Mouse (Mus musculus): ENCODE results near the gene Plekha3. TPM values are rescaled to one million over a fixed set of nuclear protein-coding genes. Genes with fewer than 3 reads are reported as not detected.

The Plekha3 gene
- polyA plus RNA-seq, 1 experiment from 2014 or later: 6.8 TPM

GRCm38 (mm10) chr2:76653070-76653469, 22.0 kb upstream of the Plekha3 start:
- 91% methylated on average over 4 of the region's 4 CpGs for WGBS

GRCm38 (mm10) chr2:76654646-76655045, 20.4 kb upstream of the Plekha3 start:
- ATAC-seq (ENCODE audit: insufficient number of reproducible peaks, insufficient read depth, low FRiP score, low read depth): 0 out of 2 replicates have a peak, but pooled peaks have one; percentile 42
- no peak overlapping the region for H3K27ac ChIP-seq (ENCODE audit: low read length)
- 63% methylated on average over 5 of the region's 5 CpGs for WGBS

More at GRCm38 (mm10) chr2:76653070-76653469, 22.0 kb upstream of the Plekha3 start:
- H3K4me3 ChIP-seq (ENCODE audit: low read depth, low read length): no peak overlapping the region
- H3K9me3 ChIP-seq (ENCODE audit: control insufficient read depth, low read depth, low read length): no peaks in the 10 kb centered on the region
- H3K4me2 ChIP-seq (replicated peaks; ENCODE audit: low read depth, low read length): no peak overlapping the region
- no peaks in the 10 kb centered on the region for H3K36me3 ChIP-seq (ENCODE audit: control insufficient read depth, insufficient read depth, low read length)
- ATAC-seq (ENCODE audit: insufficient number of reproducible peaks, insufficient read depth, low FRiP score, low read depth): no peak
- H3K9ac ChIP-seq (replicated peaks; ENCODE audit: low read depth, low read length): no peak overlapping the region
- H3K4me1 ChIP-seq (ENCODE audit: control insufficient read depth, insufficient read depth, low read length): 0 out of 2 replicates have a peak, but pooled peaks cover 2% of the 10 kb centered on the region
- H3K27ac ChIP-seq (ENCODE audit: low read length): no peak overlapping the region
- no peaks in the 10 kb centered on the region for H3K27me3 ChIP-seq (ENCODE audit: control insufficient read depth, insufficient read depth, low read length)

DNA sequence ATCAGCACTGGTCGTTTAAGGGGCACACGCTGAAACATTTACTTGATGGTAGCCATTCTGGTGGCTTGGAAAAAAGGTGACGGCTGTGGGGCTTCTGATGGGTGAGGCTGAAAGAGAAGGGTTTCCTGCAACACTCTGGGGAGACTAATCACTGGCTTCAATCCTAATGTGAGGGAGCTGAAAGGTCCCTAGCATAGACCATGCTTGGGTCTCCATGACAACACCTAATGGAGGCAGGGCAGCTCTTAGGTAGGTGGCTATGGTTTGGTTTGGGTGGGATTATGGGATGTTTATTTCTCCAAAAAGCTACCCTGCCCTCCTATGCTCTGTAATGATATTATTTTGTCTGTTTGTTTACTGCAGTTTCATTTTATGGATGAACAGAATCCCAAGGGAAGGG, 19.6 kb upstream of the Plekha3 start:
- Histone ChIP-seq H3K4me3 (ENCODE audit: low read depth, low read length) (no peak overlapping the region), H3K27ac (ENCODE audit: low read length) (no peak overlapping the region), H3K36me3 (ENCODE audit: control insufficient read depth, insufficient read depth, low read length) (no peaks in the 10 kb centered on the region), H3K4me1 (ENCODE audit: control insufficient read depth, insufficient read depth, low read length) (no peaks in the 10 kb centered on the region), H3K4me2 (replicated peaks; ENCODE audit: low read depth, low read length) (no peak overlapping the region), H3K9me3 (ENCODE audit: control insufficient read depth, low read depth, low read length) (no peaks in the 10 kb centered on the region), H3K9ac (replicated peaks; ENCODE audit: low read depth, low read length) (no peak overlapping the region), H3K27me3 (ENCODE audit: control insufficient read depth, insufficient read depth, low read length) (no peaks in the 10 kb centered on the region)
- WGBS: 74% methylated on average over 3 of the region's 3 CpGs
- ATAC-seq (ENCODE audit: insufficient number of reproducible peaks, insufficient read depth, low FRiP score, low read depth): no peak

More at GRCm38 (mm10) chr2:76654646-76655045, 20.4 kb upstream of the Plekha3 start:
- Histone ChIP-seq H3K4me1 (ENCODE audit: control insufficient read depth, insufficient read depth, low read length) (no peaks in the 10 kb centered on the region), H3K4me2 (replicated peaks; ENCODE audit: low read depth, low read length) (no peak overlapping the region), H3K4me3 (ENCODE audit: low read depth, low read length) (no peak overlapping the region), H3K9me3 (ENCODE audit: control insufficient read depth, low read depth, low read length) (no peaks in the 10 kb centered on the region), H3K9ac (replicated peaks; ENCODE audit: low read depth, low read length) (no peak overlapping the region), H3K36me3 (ENCODE audit: control insufficient read depth, insufficient read depth, low read length) (no peaks in the 10 kb centered on the region), H3K27me3 (ENCODE audit: control insufficient read depth, insufficient read depth, low read length) (no peaks in the 10 kb centered on the region)

DNA sequence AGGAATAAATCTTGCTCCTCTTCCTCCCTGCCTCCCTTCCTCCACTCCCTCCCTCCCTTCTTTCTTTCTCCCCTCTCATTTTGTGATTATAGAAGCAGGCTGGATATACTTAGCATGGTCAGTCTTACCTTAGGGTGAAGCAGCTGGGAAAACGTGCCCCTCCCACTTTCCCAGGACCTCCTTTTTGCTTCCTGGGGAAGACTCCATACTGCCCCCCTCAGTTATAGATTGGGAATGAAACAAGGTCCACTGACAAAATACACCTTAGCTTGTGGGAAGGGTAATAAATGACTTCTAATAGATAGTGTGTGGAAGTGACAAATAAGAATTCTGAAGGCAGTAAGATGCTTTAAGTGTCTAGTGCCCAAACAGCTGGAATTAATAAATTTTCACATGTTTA, 19.1 kb upstream of the Plekha3 start:
- Histone ChIP-seq H3K27ac (ENCODE audit: low read length) (no peak overlapping the region), H3K27me3 (ENCODE audit: control insufficient read depth, insufficient read depth, low read length) (no peaks in the 10 kb centered on the region), H3K4me3 (ENCODE audit: low read depth, low read length) (no peak overlapping the region), H3K4me1 (ENCODE audit: control insufficient read depth, insufficient read depth, low read length) (no peaks in the 10 kb centered on the region), H3K4me2 (replicated peaks; ENCODE audit: low read depth, low read length) (no peak overlapping the region), H3K36me3 (ENCODE audit: control insufficient read depth, insufficient read depth, low read length) (no peaks in the 10 kb centered on the region), H3K9me3 (ENCODE audit: control insufficient read depth, low read depth, low read length) (no peaks in the 10 kb centered on the region), H3K9ac (replicated peaks; ENCODE audit: low read depth, low read length) (no peak overlapping the region)
- WGBS: 12% methylated on average over 1 of the region's 1 CpGs
- no peak for ATAC-seq (ENCODE audit: insufficient number of reproducible peaks, insufficient read depth, low FRiP score, low read depth)

DNA sequence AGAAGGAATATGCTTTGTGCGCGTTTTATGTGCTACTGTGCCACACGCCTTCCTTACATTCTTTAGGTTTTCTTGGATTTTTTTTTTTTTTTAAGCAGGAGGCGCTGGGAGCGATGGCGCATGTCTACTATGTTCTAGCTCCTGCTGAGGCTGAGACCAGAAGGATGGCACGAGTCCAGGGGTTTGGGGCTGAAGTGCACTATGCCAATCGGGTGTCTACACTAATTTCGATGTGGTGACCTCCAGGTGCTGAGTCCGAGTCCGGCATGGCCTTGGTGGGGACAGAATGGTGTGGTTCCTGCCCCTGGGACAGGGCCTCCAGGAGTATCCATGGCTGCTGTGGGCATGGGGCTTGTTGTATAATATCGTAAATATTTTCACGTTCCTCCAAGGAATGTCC, 16.5 kb upstream of the Plekha3 start:
- 76% methylated on average over 13 of the region's 13 CpGs for WGBS
- Histone ChIP-seq H3K9ac (replicated peaks; ENCODE audit: low read depth, low read length) (no peak overlapping the region), H3K4me3 (ENCODE audit: low read depth, low read length) (no peak overlapping the region), H3K4me2 (replicated peaks; ENCODE audit: low read depth, low read length) (no peak overlapping the region), H3K9me3 (ENCODE audit: control insufficient read depth, low read depth, low read length) (no peaks in the 10 kb centered on the region), H3K27ac (ENCODE audit: low read length) (no peak overlapping the region), H3K36me3 (ENCODE audit: control insufficient read depth, insufficient read depth, low read length) (peaks cover 8% of the 10 kb centered on the region), H3K27me3 (ENCODE audit: control insufficient read depth, insufficient read depth, low read length) (no peaks in the 10 kb centered on the region), H3K4me1 (ENCODE audit: control insufficient read depth, insufficient read depth, low read length) (no peaks in the 10 kb centered on the region)
- ATAC-seq (ENCODE audit: insufficient number of reproducible peaks, insufficient read depth, low FRiP score, low read depth): no peak

GRCm38 (mm10) chr2:76659419-76659818, 15.7 kb upstream of the Plekha3 start:
- H3K4me1 ChIP-seq (ENCODE audit: control insufficient read depth, insufficient read depth, low read length): no peaks in the 10 kb centered on the region
- H3K9ac ChIP-seq (replicated peaks; ENCODE audit: low read depth, low read length): no peak overlapping the region
- H3K36me3 ChIP-seq (ENCODE audit: control insufficient read depth, insufficient read depth, low read length): peaks cover 9% of the 10 kb centered on the region
- H3K4me3 ChIP-seq (ENCODE audit: low read depth, low read length): no peak overlapping the region
- no peak overlapping the region for H3K27ac ChIP-seq (ENCODE audit: low read length)
- no peaks in the 10 kb centered on the region for H3K9me3 ChIP-seq (ENCODE audit: control insufficient read depth, low read depth, low read length)
- no peak overlapping the region for H3K4me2 ChIP-seq (replicated peaks; ENCODE audit: low read depth, low read length)
- ATAC-seq (ENCODE audit: insufficient number of reproducible peaks, insufficient read depth, low FRiP score, low read depth): no peak
- 56% methylated on average over 6 of the region's 8 CpGs for WGBS
- H3K27me3 ChIP-seq (ENCODE audit: control insufficient read depth, insufficient read depth, low read length): no peaks in the 10 kb centered on the region

DNA sequence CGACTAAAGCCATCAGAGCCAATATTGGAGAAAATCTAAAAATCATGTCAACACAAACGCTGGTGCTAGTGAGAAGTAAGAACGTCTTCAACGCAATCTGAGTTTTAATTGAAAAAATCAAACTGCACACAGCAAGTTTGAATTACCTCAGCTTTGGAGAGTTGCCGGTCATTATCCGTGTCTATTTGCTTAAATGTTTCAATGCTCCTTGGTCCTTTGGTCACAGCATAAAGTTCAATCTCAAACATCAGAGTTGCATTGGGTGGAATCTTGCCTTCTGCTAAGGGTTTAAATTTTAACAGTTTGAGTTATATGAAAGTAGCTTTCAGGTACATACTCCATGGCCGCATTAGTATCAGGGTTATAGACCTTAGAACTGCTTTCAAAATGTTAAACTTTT, 9.6 kb upstream of the Plekha3 start:
- H3K4me1 ChIP-seq (ENCODE audit: control insufficient read depth, insufficient read depth, low read length): no peaks in the 10 kb centered on the region
- no peak overlapping the region for H3K9ac ChIP-seq (replicated peaks; ENCODE audit: low read depth, low read length)
- no peak overlapping the region for H3K27ac ChIP-seq (ENCODE audit: low read length)
- H3K4me3 ChIP-seq (ENCODE audit: low read depth, low read length): no peak overlapping the region
- 96% methylated on average over 7 of the region's 7 CpGs for WGBS
- no peak for ATAC-seq (ENCODE audit: insufficient number of reproducible peaks, insufficient read depth, low FRiP score, low read depth)
- H3K9me3 ChIP-seq (ENCODE audit: control insufficient read depth, low read depth, low read length): no peaks in the 10 kb centered on the region
- H3K4me2 ChIP-seq (replicated peaks; ENCODE audit: low read depth, low read length): no peak overlapping the region
- H3K27me3 ChIP-seq (ENCODE audit: control insufficient read depth, insufficient read depth, low read length): no peaks in the 10 kb centered on the region
- H3K36me3 ChIP-seq (ENCODE audit: control insufficient read depth, insufficient read depth, low read length): peaks cover 16% of the 10 kb centered on the region

- no peak overlapping the region for H3K4me2 ChIP-seq (replicated peaks; ENCODE audit: low read depth, low read length)
- no peak for ATAC-seq (ENCODE audit: insufficient number of reproducible peaks, insufficient read depth, low FRiP score, low read depth)
- WGBS: 65% methylated on average over 5 of the region's 5 CpGs
- H3K27ac ChIP-seq (ENCODE audit: low read length): no peak overlapping the region
- H3K9ac ChIP-seq (replicated peaks; ENCODE audit: low read depth, low read length): no peak overlapping the region
- H3K9me3 ChIP-seq (ENCODE audit: control insufficient read depth, low read depth, low read length): no peaks in the 10 kb centered on the region
- no peaks in the 10 kb centered on the region for H3K27me3 ChIP-seq (ENCODE audit: control insufficient read depth, insufficient read depth, low read length)
- peaks cover 12% of the 10 kb centered on the region for H3K36me3 ChIP-seq (ENCODE audit: control insufficient read depth, insufficient read depth, low read length)
- no peaks in the 10 kb centered on the region for H3K4me1 ChIP-seq (ENCODE audit: control insufficient read depth, insufficient read depth, low read length)
- no peak overlapping the region for H3K4me3 ChIP-seq (ENCODE audit: low read depth, low read length)
Observed at GRCm38 (mm10) chr2:76667200-76667599, 7.9 kb upstream of the Plekha3 start.

GRCm38 (mm10) chr2:76671641-76672040, 3.4 kb upstream of the Plekha3 start:
- Histone ChIP-seq H3K27ac (ENCODE audit: low read length) (no peak overlapping the region), H3K9ac (replicated peaks; ENCODE audit: low read depth, low read length) (peak overlapping the region; percentile 53), H3K27me3 (ENCODE audit: control insufficient read depth, insufficient read depth, low read length) (no peaks in the 10 kb centered on the region), H3K4me2 (replicated peaks; ENCODE audit: low read depth, low read length) (peak overlapping the region; percentile 69), H3K4me3 (ENCODE audit: low read depth, low read length) (peak overlapping the region; percentile 50), H3K9me3 (ENCODE audit: control insufficient read depth, low read depth, low read length) (no peaks in the 10 kb centered on the region), H3K36me3 (ENCODE audit: control insufficient read depth, insufficient read depth, low read length) (no peaks in the 10 kb centered on the region; the same call in 1 of the 2 replicates), H3K4me1 (ENCODE audit: control insufficient read depth, insufficient read depth, low read length) (peaks cover 6% of the 10 kb centered on the region)
- ATAC-seq (ENCODE audit: insufficient number of reproducible peaks, insufficient read depth, low FRiP score, low read depth): no peak
- 83% methylated on average over 6 of the region's 6 CpGs for WGBS
